Mouse (Mus musculus) retina, adult 2 months (tissue): Measurements from ENCODE around the gene Ccdc102a.
A peak's percentile ranks its signal among the peaks of the same experiment; 100 is the strongest.

Experiments
- DNase-seq: peaks from one replicate; pipeline ENCODE4 v3.0.0-alpha.2; 2012; ENCODE audit warnings: low read depth, low spot score

The Ccdc102a gene

GRCm38 (mm10) chr8:94917851-94918495 is at the start of gene Ccdc102a:
Ccdc102a (minus strand) TSS chr8:94918098.
- no peak for DNase-seq

GRCm38 (mm10) chr8:94967554-94967953 is 49.7 kb upstream of the Ccdc102a start:
- no peak for DNase-seq

- DNase-seq, result no peak
These were observed 49.2 kb upstream of the Ccdc102a start for GRCm38 (mm10) chr8:94967071-94967470.

GRCm38 (mm10) chr8:94966578-94966977 is 48.7 kb upstream of the Ccdc102a start:
- peak; percentile 23 for DNase-seq

GRCm38 (mm10) chr8:94964828-94965227 is 46.9 kb upstream of the Ccdc102a start:
- no peak for DNase-seq

GRCm38 (mm10) chr8:94962201-94962600 is 44.3 kb upstream of the Ccdc102a start:
- DNase-seq, result no peak

- DNase-seq, result no peak
These were observed 38.2 kb upstream of the Ccdc102a start for GRCm38 (mm10) chr8:94956078-94956574.

GRCm38 (mm10) chr8:94954921-94955758 is 37.2 kb upstream of the Ccdc102a start:
- DNase-seq, result no peak

- no peak for DNase-seq
These were observed 36.5 kb upstream of the Ccdc102a start for GRCm38 (mm10) chr8:94954368-94954737.

GRCm38 (mm10) chr8:94953624-94954367 is 35.9 kb upstream of the Ccdc102a start:
- DNase-seq, result no peak

GRCm38 (mm10) chr8:94952086-94952485 is 34.2 kb upstream of the Ccdc102a start:
- DNase-seq, result no peak

GRCm38 (mm10) chr8:94950458-94950857 is 32.6 kb upstream of the Ccdc102a start:
- no peak for DNase-seq

- peak; percentile 60 for DNase-seq
These were observed 32.1 kb upstream of the Ccdc102a start for GRCm38 (mm10) chr8:94950046-94950445.

GRCm38 (mm10) chr8:94949010-94949409 is 31.1 kb upstream of the Ccdc102a start:
- DNase-seq, result no peak

- DNase-seq, result no peak
These were observed 30.5 kb upstream of the Ccdc102a start for GRCm38 (mm10) chr8:94948421-94948820.

- no peak for DNase-seq
These were observed 27.3 kb upstream of the Ccdc102a start for GRCm38 (mm10) chr8:94945185-94945584.

- peak; percentile 13 for DNase-seq
These were observed 24.7 kb upstream of the Ccdc102a start for GRCm38 (mm10) chr8:94942566-94942965.

GRCm38 (mm10) chr8:94935172-94935571 is 17.3 kb upstream of the Ccdc102a start:
- DNase-seq, result no peak

- DNase-seq, result no peak
These were observed 16.0 kb upstream of the Ccdc102a start for GRCm38 (mm10) chr8:94933918-94934317.

GRCm38 (mm10) chr8:94928227-94928626 is 10.3 kb upstream of the Ccdc102a start:
- no peak for DNase-seq

GRCm38 (mm10) chr8:94923405-94923804 is 5.5 kb upstream of the Ccdc102a start, which contains the start of gene Adgrg5:
Adgrg5 (plus strand) TSS chr8:94923694.
- DNase-seq, result no peak

- DNase-seq, result no peak
These were observed 4.7 kb upstream of the Ccdc102a start for GRCm38 (mm10) chr8:94922602-94923001.
